Mouse (Mus musculus) kidney, postnatal 36 days (tissue): ENCODE data around the gene Vmn1r160.
"Not testable (repeated sequence)": the region's sequence is repeated elsewhere in the genome, so short reads cannot be mapped to it uniquely, and the experiment has no call there.

ENCODE experiments used
- DNase-seq, 2 experiments: peaks; one replicate each; pipeline ENCODE4 v3.0.0; 2021 to 2022; ENCODE audit warnings: mixed read lengths in 2 of 2

Gene Vmn1r160

DNA sequence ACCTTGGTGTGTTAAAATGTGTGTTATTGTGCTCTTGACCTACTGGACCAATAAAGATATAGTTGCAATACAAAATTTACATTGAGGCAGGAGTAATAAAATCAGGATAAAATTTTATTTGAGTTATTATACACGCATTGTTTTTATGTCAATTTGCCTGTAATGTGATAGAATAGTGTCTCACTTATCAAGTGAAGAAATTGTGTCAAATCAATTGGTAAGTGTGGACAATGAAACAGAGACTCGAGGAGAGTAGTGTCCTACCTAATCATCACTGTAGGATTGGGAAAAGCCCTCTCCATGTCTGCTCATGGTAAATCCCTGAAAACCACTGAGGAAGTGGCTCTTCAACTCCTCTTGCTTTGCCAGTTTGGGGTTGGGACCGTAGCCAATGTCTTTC lies at the start of gene Vmn1r160:
Gene Vmn1r160, plus strand, starts transcription at position 301 of the 400 bp plus-strand sequence.
- not testable (repeated sequence) for DNase-seq

DNA sequence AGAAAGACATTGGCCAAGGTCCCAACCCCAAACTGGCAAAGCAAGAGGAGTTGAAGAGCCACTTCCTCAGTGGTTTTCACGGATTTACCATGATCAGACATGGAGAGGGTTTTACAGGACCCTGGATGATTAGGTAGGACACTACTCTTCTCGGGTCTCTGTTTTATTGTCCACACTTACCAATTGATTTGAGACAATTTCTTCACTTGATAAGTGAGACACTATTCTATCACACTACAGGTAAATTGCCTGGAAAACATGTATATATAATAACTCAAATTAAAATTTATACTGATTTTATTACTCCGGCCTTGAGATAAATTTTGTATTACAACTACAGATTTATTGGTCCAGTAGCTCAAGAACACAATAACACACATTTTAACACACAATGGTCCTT lies 27.5 kb upstream of the Vmn1r160 start, which contains the start of gene Vmn1r159:
Gene Vmn1r159, minus strand, starts transcription at position 101 of the 400 bp plus-strand sequence.
- not testable (repeated sequence) for DNase-seq
